22 mouse cellular contexts compared by ENCODE assay signal in the genomic region with DNA sequence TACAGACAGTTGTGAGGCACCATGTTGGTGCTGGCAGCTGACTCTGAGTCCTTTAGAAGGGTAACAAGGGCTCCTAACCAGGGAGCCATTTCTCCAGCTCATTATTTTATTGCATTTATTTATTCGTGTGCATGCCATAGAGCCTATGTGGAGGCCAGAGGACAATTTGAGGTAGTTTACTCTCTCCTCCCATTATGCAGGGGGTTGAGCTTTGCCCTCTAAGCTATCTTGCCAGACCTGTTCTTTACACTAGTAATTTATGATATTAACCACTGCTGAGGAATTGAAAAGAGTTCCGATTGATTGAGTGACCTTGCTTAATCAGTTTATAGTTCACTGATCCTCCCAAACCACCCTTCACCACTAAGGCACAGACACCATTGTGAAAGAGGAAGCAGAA.
DNase-seq lines count a peak whose midpoint lies in the region; ATAC-seq and TF ChIP-seq lines count a peak whose summit lies in the region.
"Had no signal": no experiment of that assay in that cellular context is flagged by ENCODE, and none has a peak within 500 bp of the region (broad histone marks: within the 10 kb centered on the region; RNA-seq: fewer than 3 reads in every experiment).

No protein-coding gene starts in this region.

- H3K79me2 ChIP-seq in liver, adult 2 months (ENCODE audit: control insufficient read depth, insufficient read depth, low read length): no peaks in the 10 kb centered on the region

- peak; percentile 50 for DNase-seq in liver, adult 2 months (ENCODE audit: extremely low read depth, low read depth, low spot score)
- no peak for DNase-seq in liver
- DNase-seq in kidney, postnatal 25 days: no peak
- no peak for DNase-seq in gastrocnemius, postnatal 4 days (ENCODE audit: low spot score in 2 of 2)
- DNase-seq: adrenal gland, adult 2 months; adrenal gland, postnatal 10 days; adrenal gland, postnatal 25 days; cerebellum, adult 11 months; cerebellum, adult 18-20 months; cerebellum, adult 8-10 months; cerebellum, adult 9-11 months; cerebellum, postnatal 14 days; cerebellum, postnatal 36 days; embryo, embryonic 11 days had no signal

- ATAC-seq in intestine, embryonic 16.5 days: peak; percentile 94
- ATAC-seq: forebrain, embryonic 15.5 days had no signal

- H3K36me3 ChIP-seq in liver, adult 2 months (ENCODE audit: control insufficient read depth, insufficient read depth, low read length): no peaks in the 10 kb centered on the region
- no peaks in the 10 kb centered on the region for H3K36me3 ChIP-seq in intestine, embryonic 16.5 days (ENCODE audit: control insufficient read depth, insufficient read depth, low read length)
- no peaks in the 10 kb centered on the region for H3K36me3 ChIP-seq in small intestine, adult 2 months (ENCODE audit: control insufficient read depth, insufficient read depth, low read length)
- H3K36me3 ChIP-seq: embryonic facial prominence, embryonic 13.5 days; embryonic facial prominence, embryonic 15.5 days; forebrain, embryonic 10.5 days; forebrain, embryonic 12.5 days; forebrain, embryonic 15.5 days had no signal

- TF ChIP-seq CTCF in liver, adult 2 months (IDR thresholded peaks at IDR 0.05; ENCODE audit: low read depth, low read length): no peak
- TF ChIP-seq CTCF in small intestine, adult 2 months (IDR thresholded peaks at IDR 0.05; ENCODE audit: extremely low read depth, insufficient read length, insufficient replicate concordance, low read depth, low read length): no peak

- no peak overlapping the region for H3K27ac ChIP-seq in liver, adult 2 months (replicated peaks; ENCODE audit: insufficient read depth, low read depth, low read length)
- H3K27ac ChIP-seq in intestine, embryonic 16.5 days (ENCODE audit: low read length): no peak overlapping the region
- 0 out of 2 replicates have a peak overlapping the region, but pooled peaks have one; percentile 12 for H3K27ac ChIP-seq in small intestine, adult 2 months (ENCODE audit: insufficient read depth, low read depth, low read length)
- H3K27ac ChIP-seq: embryonic facial prominence, embryonic 13.5 days; embryonic facial prominence, embryonic 15.5 days; forebrain, embryonic 10.5 days; forebrain, embryonic 12.5 days; forebrain, embryonic 15.5 days had no signal

- H3K4me1 ChIP-seq in liver, adult 2 months (ENCODE audit: control insufficient read depth, insufficient read depth, low read length): peaks cover 6% of the 10 kb centered on the region
- H3K4me1 ChIP-seq in intestine, embryonic 16.5 days (ENCODE audit: control insufficient read depth, insufficient read depth, low read length): peaks cover 6% of the 10 kb centered on the region
- no peaks in the 10 kb centered on the region; the same call in 1 of the 2 replicates for H3K4me1 ChIP-seq in small intestine, adult 2 months (ENCODE audit: control insufficient read depth, insufficient read depth, insufficient read length, low read length)
- H3K4me1 ChIP-seq: embryonic facial prominence, embryonic 13.5 days; embryonic facial prominence, embryonic 15.5 days; forebrain, embryonic 10.5 days had no signal

- no peak overlapping the region for H3K4me2 ChIP-seq in intestine, embryonic 16.5 days (ENCODE audit: low read depth, low read length)
- H3K4me2 ChIP-seq: embryonic facial prominence, embryonic 13.5 days; embryonic facial prominence, embryonic 15.5 days; forebrain, embryonic 12.5 days; forebrain, embryonic 15.5 days had no signal

- H3K27me3 ChIP-seq in liver, adult 2 months (ENCODE audit: control insufficient read depth, insufficient read depth, low read length): no peaks in the 10 kb centered on the region
- H3K27me3 ChIP-seq in intestine, embryonic 16.5 days (replicated peaks; ENCODE audit: control insufficient read depth, insufficient read depth, low read length): no peaks in the 10 kb centered on the region
- no peaks in the 10 kb centered on the region for H3K27me3 ChIP-seq in small intestine, adult 2 months (ENCODE audit: control insufficient read depth, insufficient read depth, low read length)
- H3K27me3 ChIP-seq: embryonic facial prominence, embryonic 13.5 days; embryonic facial prominence, embryonic 15.5 days; forebrain, embryonic 12.5 days; forebrain, embryonic 15.5 days had no signal

- H3K9ac ChIP-seq in liver, adult 2 months (ENCODE audit: low read depth, low read length): no peak overlapping the region
- H3K9ac ChIP-seq in intestine, embryonic 16.5 days (ENCODE audit: low read depth, low read length): no peak overlapping the region
- H3K9ac ChIP-seq: embryonic facial prominence, embryonic 13.5 days; embryonic facial prominence, embryonic 15.5 days; forebrain, embryonic 12.5 days; forebrain, embryonic 15.5 days had no signal

- no peaks in the 10 kb centered on the region for H3K9me3 ChIP-seq in intestine, embryonic 16.5 days (ENCODE audit: control insufficient read depth, low read length)
- H3K9me3 ChIP-seq: embryonic facial prominence, embryonic 13.5 days; embryonic facial prominence, embryonic 15.5 days; forebrain, embryonic 10.5 days; forebrain, embryonic 12.5 days; forebrain, embryonic 15.5 days had no signal

- no peak overlapping the region for H3K4me3 ChIP-seq in liver, adult 2 months (ENCODE audit: insufficient read depth, low read depth, low read length)
- no peak overlapping the region for H3K4me3 ChIP-seq in intestine, embryonic 16.5 days (ENCODE audit: low read length)
- H3K4me3 ChIP-seq in small intestine, adult 2 months (ENCODE audit: low read depth, low read length): no peak overlapping the region
- H3K4me3 ChIP-seq: embryonic facial prominence, embryonic 13.5 days; embryonic facial prominence, embryonic 15.5 days; erythroblast, embryonic 14.5 days; forebrain, embryonic 10.5 days; forebrain, embryonic 12.5 days; forebrain, embryonic 15.5 days had no signal

- 53% methylated on average over 2 of the region's 2 CpGs for WGBS in liver, adult 2 months
- 53% methylated on average over 2 of the region's 2 CpGs for WGBS in intestine, embryonic 16.5 days
- 31% methylated on average over 2 of the region's 2 CpGs for WGBS in small intestine, adult 2 months

- TF ChIP-seq POLR2A in liver, adult 2 months (IDR thresholded peaks at IDR 0.05; ENCODE audit: extremely low read depth, insufficient read depth, low read length): no peak
- TF ChIP-seq POLR2A in small intestine, adult 2 months (IDR thresholded peaks at IDR 0.05; ENCODE audit: low read depth, low read length): no peak
